Mouse (Mus musculus) large intestine, adult 2 months (tissue): ENCODE data around the gene Csrnp3. TPM values are rescaled to one million over a fixed set of nuclear protein-coding genes. Genes with fewer than 3 reads are reported as not detected.

Experiments
- DNase-seq: peaks from one replicate; pipeline ENCODE4 v3.0.0-alpha.2; 2012; ENCODE audit warnings: low read depth, low spot score
- WGBS: fragments of 180-500 bp; shearing (Covaris S2); methylation state at CpG from one replicate; pipeline ENCODE4 v1.1.7; 2018; 5-methylcytosine and 5-hydroxymethylcytosine counted together
- polyA plus RNA-seq: library from polyadenylated mRNA; depleted of rRNA; stranded (reverse); fragments of >200 nt; gene quantifications from 2 replicates; pipeline ENCODE4 v1.2.3, GENCODE M21; 2012; rRNA removed

The Csrnp3 gene
- polyA plus RNA-seq, 1 experiment = 0.06 TPM

GRCm38 (mm10) chr2:66080731-66081130 lies 235.2 kb downstream of the Csrnp3 start:
- DNase-seq = no peak
- WGBS = 94% methylated on average over 2 of the region's 2 CpGs

Other genes with a start within 250 kb of the Csrnp3 start
- gene Scn2a, start 225.0 kb upstream of the Csrnp3 start, polyA plus RNA-seq = 0.11 and 0.12 TPM in 2 replicates